Mouse (Mus musculus): ENCODE data around the gene Neb. TPM values are rescaled to one million over a fixed set of nuclear protein-coding genes. Genes with fewer than 3 reads are reported as not detected.

Neb gene
- total RNA-seq, 2 experiments from 2014 or later, result 2,428 to 2,570 TPM

- DNase-seq (ENCODE audit: low spot score in 2 of 2), result no peak
Measured at GRCm38 (mm10) chr2:52314922-52315730, 63.1 kb downstream of the Neb start.

DNA sequence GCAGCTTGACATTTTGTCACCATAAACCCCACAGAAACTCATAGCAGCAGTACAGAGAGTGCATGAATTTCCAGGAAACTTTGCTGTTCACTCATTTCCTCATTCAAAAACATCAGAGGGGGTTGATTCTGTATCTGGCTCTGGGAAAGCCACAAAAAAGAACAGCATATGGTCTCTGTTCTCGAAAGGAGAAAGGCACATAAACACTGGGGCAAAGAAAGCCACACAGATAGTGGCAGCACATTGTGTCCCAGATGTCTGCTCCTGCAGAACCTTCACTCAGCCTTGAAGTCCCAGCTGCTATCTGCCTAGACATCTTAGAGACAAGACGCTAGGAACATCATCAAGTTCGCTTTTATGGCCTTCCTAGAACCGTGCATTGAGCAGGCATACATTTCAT is 67.5 kb downstream of the Neb start:
- no peak for DNase-seq (ENCODE audit: low spot score in 2 of 2)

GRCm38 (mm10) chr2:52306635-52307034 is 71.6 kb downstream of the Neb start:
- DNase-seq (ENCODE audit: low spot score in 2 of 2), result no peak

GRCm38 (mm10) chr2:52304554-52304953 is 73.7 kb downstream of the Neb start:
- DNase-seq (ENCODE audit: low spot score in 2 of 2), result no peak

DNA sequence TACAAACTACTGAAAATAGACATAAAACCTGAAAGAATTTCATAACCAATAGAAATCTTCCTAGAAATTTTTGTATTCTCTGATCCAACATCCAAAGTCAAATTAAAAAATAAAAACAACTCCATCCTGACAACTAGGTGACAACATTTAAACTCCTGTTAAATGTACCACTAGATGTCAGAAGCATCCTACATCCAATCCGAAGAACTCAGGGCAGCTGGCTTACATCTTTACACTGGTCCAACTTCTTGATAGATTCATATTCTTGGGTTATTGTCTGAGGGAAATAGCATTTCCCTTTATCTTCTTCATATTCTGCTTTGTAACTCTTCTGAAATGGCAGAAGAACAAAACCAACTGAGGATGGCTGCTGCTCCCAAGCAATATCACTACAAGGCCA is 74.9 kb downstream of the Neb start:
- no peak for DNase-seq (ENCODE audit: low spot score in 2 of 2)

DNA sequence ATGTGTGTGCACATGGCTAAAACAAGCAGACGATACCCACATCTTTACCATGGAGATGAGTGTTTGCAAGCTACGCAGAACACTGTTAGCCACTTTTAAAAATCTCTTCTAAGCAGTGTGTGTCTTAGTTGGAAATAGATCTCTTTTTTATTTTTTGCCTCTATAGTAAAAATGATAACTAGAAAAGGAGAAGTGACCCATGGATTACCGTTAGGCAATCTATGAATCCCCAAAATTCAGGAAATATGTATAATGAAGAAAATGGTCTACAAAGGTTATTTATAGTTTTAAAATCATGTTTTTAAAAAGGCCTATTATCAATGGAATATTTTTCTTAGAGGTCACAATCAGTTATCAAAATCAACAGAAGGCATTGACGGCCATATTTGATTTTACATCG is 80.3 kb downstream of the Neb start:
- no peak for DNase-seq (ENCODE audit: low spot score in 2 of 2)

DNA sequence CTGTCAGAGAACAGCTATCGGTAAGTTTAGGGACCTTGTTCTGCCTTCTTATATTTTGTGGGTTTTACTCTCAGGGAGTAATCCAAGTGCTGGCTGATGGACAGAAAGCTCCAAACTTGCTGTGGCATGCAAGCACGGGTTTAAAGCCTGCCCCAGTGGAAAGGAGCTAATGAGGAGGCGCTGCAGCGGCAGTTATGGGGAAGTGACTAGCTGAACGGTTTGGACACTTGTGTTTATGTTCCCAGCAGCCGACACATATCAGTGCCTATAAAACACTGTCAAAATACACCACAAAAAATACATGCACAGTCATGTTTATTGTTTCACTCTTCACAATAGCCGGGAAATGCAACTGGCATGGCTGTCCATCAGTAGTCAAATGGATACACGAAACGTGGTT is 81.5 kb downstream of the Neb start:
- no peak for DNase-seq (ENCODE audit: low spot score in 2 of 2)

DNA sequence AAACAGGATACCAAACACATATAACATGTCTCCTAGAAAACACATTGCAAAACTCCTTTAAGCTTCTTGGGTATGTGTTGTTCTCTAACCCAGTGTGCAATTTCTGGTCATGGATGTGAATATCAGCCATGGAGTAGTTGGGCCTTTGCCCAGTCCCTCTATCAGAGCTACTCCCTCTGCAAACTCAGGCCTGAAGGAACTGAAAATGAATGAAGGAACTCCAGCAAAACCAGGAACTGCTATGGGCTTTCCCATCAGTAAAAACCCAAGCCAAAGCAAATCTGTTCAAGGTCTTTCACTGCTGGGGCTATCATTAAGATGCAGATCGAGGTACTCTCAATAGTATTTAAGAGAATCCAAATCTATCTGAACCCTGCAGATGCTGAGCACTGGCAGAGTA is 90.8 kb downstream of the Neb start:
- DNase-seq (ENCODE audit: low spot score in 2 of 2), result no peak

GRCm38 (mm10) chr2:52286421-52286820 is 91.9 kb downstream of the Neb start:
- no peak for DNase-seq (ENCODE audit: low spot score in 2 of 2)

DNA sequence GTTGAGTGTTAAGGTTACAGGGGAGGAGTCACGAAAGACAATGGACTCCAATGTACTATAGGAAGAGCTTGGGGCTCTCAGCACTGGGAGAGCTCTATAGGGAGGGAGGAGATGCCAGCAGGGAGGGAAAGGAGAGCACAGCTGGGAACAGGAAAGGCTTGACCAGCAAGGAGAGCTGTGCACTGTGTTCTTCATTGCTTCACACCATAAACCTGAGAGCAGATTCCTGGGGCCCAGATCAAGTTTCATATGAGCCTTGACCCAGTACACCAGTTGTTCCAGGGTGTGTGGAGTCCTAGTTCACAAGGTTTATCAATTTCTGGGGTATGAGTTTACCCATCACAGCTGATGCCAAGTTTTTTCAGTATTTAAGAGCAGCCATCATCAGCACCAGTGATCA is 106.1 kb downstream of the Neb start:
- no peak for DNase-seq (ENCODE audit: low spot score in 2 of 2)

- DNase-seq (ENCODE audit: low spot score in 2 of 2), result no peak
Measured at GRCm38 (mm10) chr2:52270911-52271310, 107.4 kb downstream of the Neb start.

DNA sequence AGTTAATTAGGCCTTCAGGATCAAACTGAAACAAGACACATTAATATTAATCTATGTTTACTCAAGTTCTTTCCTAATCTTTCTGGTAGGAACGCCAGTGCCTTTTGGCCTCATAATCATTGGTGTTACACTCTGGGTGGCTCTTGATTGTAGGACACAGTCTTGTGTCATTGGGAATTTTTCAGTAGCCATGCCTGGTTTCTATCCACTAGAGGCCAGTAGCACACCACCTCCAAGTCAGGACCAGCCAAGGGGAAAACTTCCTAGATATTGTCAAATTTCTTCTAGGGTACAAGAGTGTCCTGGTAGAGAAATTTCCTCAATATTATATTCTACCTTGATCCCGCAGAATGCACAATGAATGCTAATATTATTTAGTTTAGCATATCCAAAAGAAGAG is 116.1 kb downstream of the Neb start:
- peak in 1 of 2 experiments; percentile 20 for DNase-seq (ENCODE audit: low spot score in 2 of 2)

DNA sequence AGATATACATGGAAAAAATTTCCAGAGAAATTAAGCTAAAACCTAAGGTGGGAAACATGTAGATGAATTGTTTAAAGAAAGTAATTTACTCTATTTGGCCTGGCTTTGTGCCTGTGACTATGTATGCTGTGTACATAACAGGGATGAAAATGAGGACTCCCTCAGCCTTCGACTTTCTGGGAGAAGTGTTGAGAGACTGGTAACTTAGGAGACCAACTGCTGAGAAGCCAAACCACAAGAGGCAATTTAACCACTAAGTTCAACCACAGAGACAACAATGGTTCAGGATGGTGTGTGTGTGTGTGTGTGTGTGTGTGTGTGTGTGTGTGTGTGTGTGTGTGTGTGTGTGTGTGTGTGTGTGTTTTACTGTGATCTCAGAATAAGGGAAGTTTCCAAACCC is 126.2 kb downstream of the Neb start:
- DNase-seq (ENCODE audit: low spot score in 2 of 2), result no peak

DNA sequence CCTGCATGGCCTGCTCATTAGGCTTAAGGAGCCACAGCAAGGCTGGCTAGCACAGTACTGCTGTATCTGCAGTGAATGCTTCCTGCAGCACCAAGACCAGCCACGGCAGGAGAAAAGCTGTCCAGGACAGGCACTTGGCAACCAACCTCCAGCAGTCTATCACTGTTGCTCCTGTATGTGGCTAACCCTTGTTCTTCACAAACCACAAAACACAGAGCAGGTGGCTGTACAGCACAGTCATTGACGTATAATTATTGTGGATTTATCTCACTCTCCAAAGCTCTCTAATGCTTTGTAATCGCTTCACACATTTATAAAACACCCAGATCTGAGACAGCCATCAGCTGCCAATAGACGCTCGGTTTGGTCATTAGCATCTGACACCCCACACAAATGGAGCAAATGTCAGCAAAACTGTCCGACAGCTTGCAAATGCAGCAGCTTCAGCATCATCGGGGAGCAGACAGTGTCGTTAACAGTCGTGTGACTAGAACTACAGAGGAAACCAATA is 129.9 kb downstream of the Neb start:
- DNase-seq (ENCODE audit: low spot score in 2 of 2), result no peak

- no peak for DNase-seq (ENCODE audit: low spot score in 2 of 2)
Measured at GRCm38 (mm10) chr2:52245091-52245490, 133.2 kb downstream of the Neb start.

- DNase-seq (ENCODE audit: low spot score in 2 of 2), result no peak
Measured at GRCm38 (mm10) chr2:52242691-52243090, 135.6 kb downstream of the Neb start.

- no peak for DNase-seq (ENCODE audit: low spot score in 2 of 2)
Measured at GRCm38 (mm10) chr2:52237892-52238291, 140.4 kb downstream of the Neb start.

DNA sequence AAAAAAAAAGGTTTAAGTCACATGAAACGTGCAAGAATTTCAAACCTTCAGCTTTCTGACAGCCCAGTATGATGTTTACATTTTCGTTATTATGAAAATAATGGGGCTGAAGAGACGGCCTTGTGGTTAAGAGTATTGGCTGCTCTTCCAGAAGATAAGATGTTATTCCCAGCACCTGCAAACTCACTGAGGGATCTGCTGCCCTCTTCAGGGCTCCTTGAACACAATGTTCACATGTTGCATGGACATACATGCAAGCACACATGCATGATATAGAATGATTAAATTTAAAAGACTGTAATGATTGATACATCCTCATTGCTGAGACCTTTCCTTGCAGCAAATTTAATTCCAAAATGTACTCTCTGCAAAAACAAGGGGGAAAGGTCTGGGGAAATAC is 150.7 kb downstream of the Neb start:
- no peak for DNase-seq (ENCODE audit: low spot score in 2 of 2)

GRCm38 (mm10) chr2:52224366-52224765 is 153.9 kb downstream of the Neb start:
- no peak for DNase-seq (ENCODE audit: low spot score in 2 of 2)

- DNase-seq (ENCODE audit: low spot score in 2 of 2), result no peak
Measured at GRCm38 (mm10) chr2:52220074-52220473, 158.2 kb downstream of the Neb start.

- DNase-seq (ENCODE audit: low spot score in 2 of 2), result no peak
Measured at GRCm38 (mm10) chr2:52215945-52216344, 162.3 kb downstream of the Neb start.

- no peak for DNase-seq (ENCODE audit: low spot score in 2 of 2)
Measured at GRCm38 (mm10) chr2:52212561-52212961, 165.7 kb downstream of the Neb start.

DNA sequence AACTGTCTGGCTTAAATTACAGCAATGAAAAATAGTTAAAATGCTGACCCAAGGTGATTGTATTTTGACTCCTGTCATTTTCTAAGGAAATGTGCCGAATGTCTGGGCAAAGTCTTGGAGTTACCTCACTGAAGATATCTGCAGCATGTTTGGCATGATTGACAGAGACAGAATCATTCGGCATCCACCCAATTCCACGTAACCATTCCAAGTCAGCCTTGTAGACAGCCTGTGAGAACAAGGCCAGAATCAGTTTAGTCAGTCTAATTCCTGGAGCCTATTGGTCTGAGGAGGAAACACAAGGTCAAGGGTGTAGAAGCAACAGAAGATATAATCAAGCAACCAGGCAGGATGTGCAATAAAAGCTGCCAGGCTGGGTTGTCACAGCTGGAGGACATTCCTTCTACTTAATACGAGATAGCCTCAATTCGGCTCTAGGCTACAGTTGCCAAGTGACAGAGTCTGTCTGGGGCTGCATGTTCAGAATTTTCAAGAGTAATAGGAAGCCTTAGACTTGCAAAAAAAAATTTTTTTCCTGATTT is 166.8 kb downstream of the Neb start:
- DNase-seq (ENCODE audit: low spot score in 2 of 2), result no peak
